Mouse (Mus musculus): ENCODE measurements at regions not wholly inside any gene's neighbourhood (a gene's known extent, or its start where the extent isn't known, plus 50 kb on each side); places are given as distances from the start of the nearest gene placed in this dataset.
"Not testable (repeated sequence)": the region's sequence is repeated elsewhere in the genome, so short reads cannot be mapped to it uniquely, and the experiment has no call there.

DNA sequence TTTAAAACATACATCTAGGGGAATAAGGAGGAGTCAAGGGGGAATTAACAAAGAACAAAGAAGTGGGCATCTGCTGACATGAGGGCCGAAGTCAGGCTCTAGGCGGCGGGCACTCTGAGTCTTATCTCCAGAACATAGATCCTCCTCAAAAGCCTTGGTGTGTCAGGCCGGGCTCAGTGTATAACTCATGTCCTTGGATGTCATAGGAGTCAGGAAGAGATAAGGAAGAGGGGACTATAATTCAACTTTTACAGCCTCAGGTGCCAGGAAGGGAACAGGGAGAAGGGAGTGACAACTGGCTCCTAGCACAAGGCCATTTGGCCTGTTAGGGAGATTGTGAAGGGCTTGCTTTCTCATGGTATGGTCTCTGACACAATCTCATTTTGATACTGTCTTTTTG, 185.9 kb upstream of the Ube2e2 start:
- 82% methylated on average over 4 of the region's 4 CpGs for WGBS
- H3K4me1 ChIP-seq; H3K36me3 ChIP-seq; H3K4me3 ChIP-seq; H3K27me3 ChIP-seq (ENCODE audit: insufficient read depth, poor library complexity, severe bottlenecking); DNase-seq (ENCODE audit: low spot score); H3K27ac ChIP-seq; H3K9me3 ChIP-seq: not testable (repeated sequence)

DNA sequence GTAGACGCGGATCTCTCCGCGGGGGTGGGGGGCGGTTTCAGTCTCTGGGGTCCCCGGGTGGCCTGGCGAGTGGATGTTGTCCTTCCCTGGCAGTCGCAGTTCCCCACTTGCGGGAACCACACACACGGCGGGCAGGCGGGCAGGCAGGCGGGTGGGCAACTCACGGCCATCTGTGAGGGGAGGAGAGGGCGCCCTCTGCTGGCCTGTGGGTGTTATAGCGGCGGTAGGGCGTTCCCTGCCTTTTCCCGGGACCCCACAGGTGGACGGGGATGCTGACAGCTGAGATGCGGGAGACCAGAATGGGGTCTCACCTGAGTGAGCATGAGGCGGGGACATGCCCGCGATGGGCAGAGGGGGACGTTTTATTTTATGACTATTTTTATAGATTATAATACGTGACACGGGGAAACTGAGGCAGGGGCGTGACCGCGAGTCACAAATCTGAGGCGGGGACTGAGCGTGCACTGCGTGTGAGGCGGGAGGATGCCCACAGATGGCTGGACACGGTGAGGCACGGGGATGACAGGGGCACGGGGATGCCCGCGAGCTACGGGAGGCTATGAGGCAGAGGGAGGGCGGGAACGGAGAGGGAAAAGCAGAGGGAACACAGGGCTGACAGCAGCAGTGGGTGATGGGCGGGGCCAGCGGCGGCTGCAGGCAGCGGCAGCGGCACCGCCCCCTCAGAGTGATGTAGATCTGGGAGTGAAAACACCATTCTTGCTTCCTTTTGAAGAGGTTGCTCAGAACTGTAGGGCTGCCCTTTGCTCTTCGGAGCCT, 148.1 kb upstream of the Ube2e2 start:
- H3K4me3 ChIP-seq: peak overlapping the region; percentile 51
- no peaks in the 10 kb centered on the region for H3K36me3 ChIP-seq
- H3K27ac ChIP-seq: no peak overlapping the region
- no peaks in the 10 kb centered on the region; the same call in 1 of the 2 replicates for H3K9me3 ChIP-seq
- no peaks in the 10 kb centered on the region for H3K27me3 ChIP-seq (ENCODE audit: insufficient read depth, poor library complexity, severe bottlenecking)
- peaks cover 8% of the 10 kb centered on the region for H3K4me1 ChIP-seq
- WGBS: 3% methylated on average over 49 of the region's 49 CpGs
- peak; percentile 81 for DNase-seq (ENCODE audit: low spot score)

DNA sequence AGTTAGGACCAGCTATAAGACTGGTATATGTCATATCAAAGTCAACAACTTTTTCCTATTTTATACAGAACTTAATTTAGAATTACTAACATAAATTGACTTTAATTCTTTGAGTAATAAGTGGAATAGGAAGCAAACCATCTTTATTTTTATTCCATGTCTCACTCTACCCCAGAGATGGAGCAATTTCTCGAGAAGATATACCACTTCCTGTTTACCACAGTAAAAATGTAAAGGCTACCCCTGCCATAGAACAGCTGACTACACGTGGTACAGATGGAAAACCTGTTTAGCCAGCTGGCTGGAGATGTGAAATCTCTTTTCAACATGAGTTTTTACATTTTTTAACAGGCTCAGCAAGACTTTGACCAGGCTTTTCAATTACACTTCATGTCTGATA, 126.0 kb upstream of the Ube2e2 start:
- Histone ChIP-seq H3K9me3 (no peaks in the 10 kb centered on the region), H3K27me3 (ENCODE audit: insufficient read depth, poor library complexity, severe bottlenecking) (no peaks in the 10 kb centered on the region), H3K4me1 (no peaks in the 10 kb centered on the region), H3K4me3 (no peak overlapping the region), H3K27ac (no peak overlapping the region), H3K36me3 (no peaks in the 10 kb centered on the region)
- WGBS: 44% methylated on average over 2 of the region's 2 CpGs
- DNase-seq (ENCODE audit: low spot score): no peak

DNA sequence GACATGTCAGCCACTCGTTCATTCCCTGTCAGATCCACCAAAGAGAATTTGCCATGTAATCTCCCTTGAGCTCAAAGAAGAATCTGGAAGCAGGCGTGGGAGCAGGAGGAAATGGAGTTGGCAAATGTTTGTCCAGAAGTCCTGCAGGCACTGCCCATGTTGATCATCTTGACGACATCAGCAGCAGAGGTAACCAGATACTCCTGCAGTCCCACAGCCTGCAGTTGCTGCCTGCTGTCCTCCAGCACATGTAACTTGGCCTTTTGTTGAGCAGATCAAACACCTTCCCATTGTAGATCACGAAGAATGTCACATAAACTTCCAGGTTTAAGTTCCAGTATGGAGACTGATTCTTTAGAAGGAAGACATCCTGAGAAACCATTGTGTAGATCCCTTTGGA, 121.3 kb upstream of the Ube2e2 start:
- WGBS: 57% methylated on average over 4 of the region's 4 CpGs
- Histone ChIP-seq H3K27me3 (ENCODE audit: insufficient read depth, poor library complexity, severe bottlenecking) (no peaks in the 10 kb centered on the region), H3K36me3 (no peaks in the 10 kb centered on the region), H3K9me3 (no peaks in the 10 kb centered on the region), H3K27ac (no peak overlapping the region), H3K4me3 (no peak overlapping the region), H3K4me1 (no peaks in the 10 kb centered on the region)
- no peak for DNase-seq (ENCODE audit: low spot score)

DNA sequence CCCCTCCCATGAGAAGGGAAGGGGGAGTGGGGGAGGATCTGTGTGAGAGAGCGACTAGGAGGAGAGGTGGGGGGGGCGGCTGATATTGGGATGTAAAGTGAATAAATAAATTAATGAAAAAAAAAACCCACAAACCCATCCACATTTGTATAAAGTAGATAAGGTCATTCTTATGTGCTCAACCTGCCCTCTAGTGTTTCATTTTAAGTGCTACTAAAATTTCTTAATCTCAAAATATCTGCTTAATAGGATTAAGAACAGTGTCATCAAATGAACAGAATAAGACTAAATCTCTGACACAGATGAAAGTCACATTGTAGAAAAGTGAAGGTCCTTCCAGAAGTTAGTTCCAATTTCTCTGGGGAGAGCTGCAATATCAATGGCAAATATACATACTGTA, 119.5 kb upstream of the Ube2e2 start:
- H3K27ac ChIP-seq; H3K4me3 ChIP-seq; H3K9me3 ChIP-seq; H3K36me3 ChIP-seq; H3K27me3 ChIP-seq (ENCODE audit: insufficient read depth, poor library complexity, severe bottlenecking); H3K4me1 ChIP-seq; DNase-seq (ENCODE audit: low spot score): not testable (repeated sequence)
- whole genome bisulfite sequencing: 78% methylated on average over 2 of the region's 2 CpGs

DNA sequence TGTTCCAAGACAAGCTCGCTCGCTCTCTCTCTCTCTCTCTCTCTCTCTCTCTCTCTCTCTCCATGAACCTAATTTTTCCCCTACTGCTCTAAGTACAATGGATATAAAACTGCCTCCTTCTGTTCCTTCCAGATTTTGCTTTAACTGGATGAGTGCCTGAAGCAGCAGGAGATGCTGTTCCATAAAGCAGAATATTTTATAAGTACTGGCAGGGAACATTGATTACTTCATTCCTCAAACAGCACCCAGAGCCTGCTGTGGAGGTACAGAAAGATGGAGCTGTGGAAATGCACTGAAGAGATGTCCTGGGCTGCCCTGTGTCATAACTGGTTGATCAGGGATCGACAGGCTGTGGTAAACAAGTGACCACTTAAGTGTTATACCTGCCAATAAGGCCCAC, 89.8 kb upstream of the Ube2e2 start:
- Histone ChIP-seq H3K4me3 (no peak overlapping the region), H3K4me1 (no peaks in the 10 kb centered on the region), H3K36me3 (no peaks in the 10 kb centered on the region), H3K27me3 (ENCODE audit: insufficient read depth, poor library complexity, severe bottlenecking) (no peaks in the 10 kb centered on the region), H3K27ac (no peak overlapping the region), H3K9me3 (no peaks in the 10 kb centered on the region)
- 87% methylated on average over 3 of the region's 3 CpGs for WGBS
- no peak for DNase-seq (ENCODE audit: low spot score)

DNA sequence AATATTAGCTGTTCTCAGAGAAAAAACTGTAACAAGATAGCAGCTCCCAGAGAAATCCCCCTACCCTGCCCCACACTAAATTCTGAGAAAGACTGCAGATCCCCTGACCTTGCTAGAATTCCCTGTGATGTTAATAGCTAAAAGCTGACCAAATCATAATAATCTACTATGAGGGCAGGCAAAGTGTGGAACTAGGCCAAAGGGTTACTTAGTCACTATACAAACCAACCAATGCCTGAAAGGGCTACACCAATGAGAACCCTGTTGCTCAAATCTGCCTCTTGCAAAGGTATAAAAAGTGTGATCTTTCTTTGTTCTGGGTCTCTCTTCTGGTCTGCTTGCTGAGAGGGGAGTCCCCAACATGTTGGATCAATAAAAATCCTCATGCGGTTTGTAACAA, 69.8 kb upstream of the Ube2e2 start:
- H3K4me1 ChIP-seq: no peaks in the 10 kb centered on the region
- no peaks in the 10 kb centered on the region for H3K27me3 ChIP-seq (ENCODE audit: insufficient read depth, poor library complexity, severe bottlenecking)
- no peak overlapping the region for H3K27ac ChIP-seq
- H3K9me3 ChIP-seq: no peaks in the 10 kb centered on the region
- 83% methylated on average over 1 of the region's 1 CpGs for WGBS
- DNase-seq (ENCODE audit: low spot score): no peak
- H3K36me3 ChIP-seq: no peaks in the 10 kb centered on the region
- no peak overlapping the region for H3K4me3 ChIP-seq

DNA sequence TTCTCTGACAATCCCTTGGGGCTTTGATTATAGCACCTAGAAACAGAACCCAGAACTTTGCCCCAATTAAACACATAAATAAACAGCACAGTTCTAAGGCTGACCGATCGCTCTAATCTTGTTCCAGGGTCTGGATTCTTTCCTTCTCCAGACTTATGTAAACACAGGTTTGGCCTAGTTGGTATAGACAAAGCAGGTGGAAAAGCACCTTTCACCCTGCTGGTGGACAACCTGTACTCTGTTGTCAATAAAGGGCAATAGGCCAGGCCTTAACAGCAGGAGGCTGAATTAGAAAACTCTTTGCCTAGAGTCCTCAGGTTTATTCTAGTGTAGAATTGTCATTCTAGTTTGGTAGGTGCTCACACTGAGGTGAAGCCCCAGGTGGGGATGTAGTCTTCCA, 69.2 kb upstream of the Ube2e2 start:
- 74% methylated on average over 2 of the region's 2 CpGs for WGBS
- no peaks in the 10 kb centered on the region for H3K4me1 ChIP-seq
- H3K27me3 ChIP-seq (ENCODE audit: insufficient read depth, poor library complexity, severe bottlenecking): no peaks in the 10 kb centered on the region

More for the DNA sequence above, 69.2 kb upstream of the Ube2e2 start:
- H3K27ac ChIP-seq: no peak overlapping the region
- no peaks in the 10 kb centered on the region for H3K36me3 ChIP-seq
- H3K9me3 ChIP-seq: no peaks in the 10 kb centered on the region
- DNase-seq (ENCODE audit: low spot score): no peak
- H3K4me3 ChIP-seq: no peak overlapping the region
